16 mouse cellular contexts compared by ENCODE assay signal in genomic region chr19:46312566-46312965, GRCm38 (mm10). TPM values are rescaled to one million over a fixed set of nuclear protein-coding genes. Genes with fewer than 3 reads are reported as not detected.
DNase-seq lines count a peak whose midpoint lies in the region; ATAC-seq and TF ChIP-seq lines count a peak whose summit lies in the region.
"Had no signal": no experiment of that assay in that cellular context is flagged by ENCODE, and none has a peak within 500 bp of the region (broad histone marks: within the 10 kb centered on the region; RNA-seq: fewer than 3 reads in every experiment).

No protein-coding gene starts in this region.

- TF ChIP-seq POLR2A in thymus, adult 2 months (IDR thresholded peaks at IDR 0.05; ENCODE audit: control insufficient read depth, extremely low read depth, insufficient read depth, low read length, poor library complexity) = no peak

- DNase-seq in embryonic facial prominence, embryonic 10.5 days (ENCODE audit: low spot score) = no peak
- peak; percentile 4 for DNase-seq in layer of hippocampus, adult 11-12 months (ENCODE audit: low spot score)
- no peak for DNase-seq in layer of hippocampus, adult 9-10 months (ENCODE audit: low spot score)
- DNase-seq in thymus, adult 2 months = peak; percentile 1
- no peak for DNase-seq in thymus, postnatal 25 days
- DNase-seq in stomach, postnatal 0 days (ENCODE audit: low spot score) = peak; percentile 12
- DNase-seq: heart, postnatal 36 days; kidney, postnatal 14 days; layer of hippocampus, postnatal 36 days; left cerebral cortex, postnatal 4 days; lung, embryonic 14.5 days; right cerebral cortex, postnatal 25 days had no signal

- peaks cover 44% of the 10 kb centered on the region for H3K36me3 ChIP-seq in embryonic facial prominence, embryonic 13.5 days
- H3K36me3 ChIP-seq in embryonic facial prominence, embryonic 10.5 days (replicated peaks) = peaks cover 27% of the 10 kb centered on the region
- peaks cover 17% of the 10 kb centered on the region; the same call in 1 of the 2 replicates for H3K36me3 ChIP-seq in thymus, adult 2 months (ENCODE audit: control insufficient read depth, insufficient read depth, low read length)
- H3K36me3 ChIP-seq in stomach, postnatal 0 days (ENCODE audit: control insufficient read depth, insufficient read depth, low read length) = peaks cover 29% of the 10 kb centered on the region
- H3K36me3 ChIP-seq in intestine, embryonic 16.5 days (ENCODE audit: control insufficient read depth, insufficient read depth, low read length) = 0 out of 2 replicates have a peak, but pooled peaks cover 8% of the 10 kb centered on the region

- H3K4me2 ChIP-seq in embryonic facial prominence, embryonic 13.5 days = no peak overlapping the region
- H3K4me2 ChIP-seq in stomach, postnatal 0 days (replicated peaks; ENCODE audit: low read depth) = no peak overlapping the region
- no peak overlapping the region for H3K4me2 ChIP-seq in intestine, embryonic 16.5 days (ENCODE audit: low read depth, low read length)
- H3K4me2 ChIP-seq: heart, embryonic 11.5 days; lung, embryonic 14.5 days had no signal

- no peak for ATAC-seq in embryonic facial prominence, embryonic 13.5 days (ENCODE audit: insufficient number of reproducible peaks, insufficient read depth, low FRiP score, low TSS enrichment, low read depth)
- no peak for ATAC-seq in stomach, postnatal 0 days (ENCODE audit: low FRiP score, low TSS enrichment)
- no peak for ATAC-seq in intestine, embryonic 16.5 days
- ATAC-seq: inflammation-experienced regulatory T-cells, adult 6 months had no signal

- no peak for TF ChIP-seq EP300 in stomach, postnatal 0 days (optimal IDR thresholded peaks at IDR 0.05)

- H3K4me1 ChIP-seq in embryonic facial prominence, embryonic 13.5 days = peaks cover 28% of the 10 kb centered on the region
- peaks cover 33% of the 10 kb centered on the region for H3K4me1 ChIP-seq in embryonic facial prominence, embryonic 10.5 days
- H3K4me1 ChIP-seq in thymus, adult 2 months (replicated peaks; ENCODE audit: control insufficient read depth, insufficient read depth, low read length) = peaks cover 9% of the 10 kb centered on the region
- H3K4me1 ChIP-seq in stomach, postnatal 0 days (replicated peaks; ENCODE audit: control insufficient read depth, insufficient read depth) = peaks cover 6% of the 10 kb centered on the region; the same call in 1 of the 2 replicates
- peaks cover 20% of the 10 kb centered on the region for H3K4me1 ChIP-seq in intestine, embryonic 16.5 days (ENCODE audit: control insufficient read depth, insufficient read depth, low read length)

- no peak for TF ChIP-seq CTCF in thymus, adult 2 months (IDR thresholded peaks at IDR 0.05; ENCODE audit: borderline replicate concordance, control insufficient read depth, extremely low read depth, insufficient read depth, low read length, poor library complexity)
- TF ChIP-seq CTCF in stomach, postnatal 0 days (IDR thresholded peaks at IDR 0.05; ENCODE audit: low read depth) = no peak

- H3K27ac ChIP-seq in embryonic facial prominence, embryonic 13.5 days = no peak overlapping the region
- no peak overlapping the region for H3K27ac ChIP-seq in embryonic facial prominence, embryonic 10.5 days (replicated peaks)
- no peak overlapping the region for H3K27ac ChIP-seq in thymus, adult 2 months (ENCODE audit: control insufficient read depth, insufficient read depth, low read length)
- no peak overlapping the region for H3K27ac ChIP-seq in stomach, postnatal 0 days (replicated peaks)
- no peak overlapping the region for H3K27ac ChIP-seq in intestine, embryonic 16.5 days (ENCODE audit: low read length)

- peaks cover 77% of the 10 kb centered on the region for H3K27me3 ChIP-seq in embryonic facial prominence, embryonic 13.5 days
- peaks cover 98% of the 10 kb centered on the region for H3K27me3 ChIP-seq in embryonic facial prominence, embryonic 10.5 days (replicated peaks; ENCODE audit: low read depth, poor library complexity, severe bottlenecking)
- H3K27me3 ChIP-seq in thymus, adult 2 months (ENCODE audit: control insufficient read depth, insufficient read depth, low read length) = peaks cover 12% of the 10 kb centered on the region; the same call in 1 of the 2 replicates
- no peaks in the 10 kb centered on the region for H3K27me3 ChIP-seq in stomach, postnatal 0 days (ENCODE audit: control insufficient read depth, insufficient read depth, low read length)
- peaks cover 24% of the 10 kb centered on the region for H3K27me3 ChIP-seq in intestine, embryonic 16.5 days (replicated peaks; ENCODE audit: control insufficient read depth, insufficient read depth, low read length)

- WGBS in embryonic facial prominence, embryonic 13.5 days = 90% methylated on average over 21 of the region's 21 CpGs
- 92% methylated on average over 21 of the region's 21 CpGs for WGBS in embryonic facial prominence, embryonic 10.5 days
- 95% methylated on average over 21 of the region's 21 CpGs for WGBS in thymus, adult 2 months
- WGBS in stomach, postnatal 0 days = 81% methylated on average over 21 of the region's 21 CpGs
- 86% methylated on average over 21 of the region's 21 CpGs for WGBS in intestine, embryonic 16.5 days

- no peaks in the 10 kb centered on the region for H3K9me3 ChIP-seq in embryonic facial prominence, embryonic 13.5 days
- H3K9me3 ChIP-seq in embryonic facial prominence, embryonic 10.5 days = no peaks in the 10 kb centered on the region
- H3K9me3 ChIP-seq in stomach, postnatal 0 days (ENCODE audit: control insufficient read depth, low read length) = no peaks in the 10 kb centered on the region
- H3K9me3 ChIP-seq in intestine, embryonic 16.5 days (ENCODE audit: control insufficient read depth, low read length) = no peaks in the 10 kb centered on the region

- H3K9ac ChIP-seq in embryonic facial prominence, embryonic 13.5 days = 0 out of 2 replicates have a peak overlapping the region, but pooled peaks have one; percentile 21
- no peak overlapping the region for H3K9ac ChIP-seq in stomach, postnatal 0 days (ENCODE audit: low read length)
- H3K9ac ChIP-seq in intestine, embryonic 16.5 days (ENCODE audit: low read depth, low read length) = no peak overlapping the region
- H3K9ac ChIP-seq: lung, embryonic 14.5 days had no signal

- no peak overlapping the region for H3K4me3 ChIP-seq in embryonic facial prominence, embryonic 13.5 days
- no peak overlapping the region for H3K4me3 ChIP-seq in embryonic facial prominence, embryonic 10.5 days
- no peak overlapping the region for H3K4me3 ChIP-seq in thymus, adult 2 months (ENCODE audit: control insufficient read depth, insufficient read depth, low read length)
- no peak overlapping the region for H3K4me3 ChIP-seq in stomach, postnatal 0 days (ENCODE audit: low read depth, low read length)
- no peak overlapping the region for H3K4me3 ChIP-seq in intestine, embryonic 16.5 days (ENCODE audit: low read length)

RNA-seq across cellular contexts. Expression of gene Nfkb2, which starts 8.4 kb away (rescaled TPM):
- 9.0 and 9.5 TPM in 2 replicates for polyA plus RNA-seq in embryonic facial prominence, embryonic 13.5 days (2015; fragmentation: Nextera tagmentation; extraction: Ambion mirVana)
- 5.6 and 5.7 TPM in 2 replicates for polyA plus RNA-seq in embryonic facial prominence, embryonic 10.5 days (2016; fragmentation: Nextera tagmentation; extraction: Ambion mirVana)
- polyA plus RNA-seq in thymus, adult 2 months (2012; rRNA removed) = 107 and 122 TPM in 2 replicates
- polyA plus RNA-seq in stomach, postnatal 0 days (2015; fragmentation: Nextera tagmentation; extraction: Ambion mirVana) = 11.4 and 11.6 TPM in 2 replicates
- 9.1 and 9.8 TPM in 2 replicates for polyA plus RNA-seq in intestine, embryonic 16.5 days (2015; fragmentation: Nextera tagmentation; extraction: Ambion mirVana)

RNA-seq across cellular contexts. Expression of gene Psd, which starts 14.4 kb away (rescaled TPM):
- polyA plus RNA-seq in embryonic facial prominence, embryonic 13.5 days (2015; fragmentation: Nextera tagmentation; extraction: Ambion mirVana) = 5.0 and 6.0 TPM in 2 replicates
- polyA plus RNA-seq in embryonic facial prominence, embryonic 10.5 days (2016; fragmentation: Nextera tagmentation; extraction: Ambion mirVana) = 2.5 and 3.5 TPM in 2 replicates
- polyA plus RNA-seq in thymus, adult 2 months (2012; rRNA removed) = 1.5 and 1.6 TPM in 2 replicates
- polyA plus RNA-seq in stomach, postnatal 0 days (2015; fragmentation: Nextera tagmentation; extraction: Ambion mirVana) = 44.9 and 59.2 TPM in 2 replicates
- polyA plus RNA-seq in intestine, embryonic 16.5 days (2015; fragmentation: Nextera tagmentation; extraction: Ambion mirVana) = 13.2 and 13.6 TPM in 2 replicates

RNA-seq across cellular contexts. Expression of gene Fbxl15, which starts 15.4 kb away (rescaled TPM):
- 15.1 and 16.5 TPM in 2 replicates for polyA plus RNA-seq in embryonic facial prominence, embryonic 13.5 days (2015; fragmentation: Nextera tagmentation; extraction: Ambion mirVana)
- polyA plus RNA-seq in embryonic facial prominence, embryonic 10.5 days (2016; fragmentation: Nextera tagmentation; extraction: Ambion mirVana) = 17.1 and 17.2 TPM in 2 replicates
- polyA plus RNA-seq in thymus, adult 2 months (2012; rRNA removed) = 13.5 and 15.2 TPM in 2 replicates
- polyA plus RNA-seq in stomach, postnatal 0 days (2015; fragmentation: Nextera tagmentation; extraction: Ambion mirVana) = 13.2 and 14.8 TPM in 2 replicates
- 17.3 and 18.9 TPM in 2 replicates for polyA plus RNA-seq in intestine, embryonic 16.5 days (2015; fragmentation: Nextera tagmentation; extraction: Ambion mirVana)

RNA-seq across cellular contexts. Expression of gene Cuedc2, which starts 25.9 kb away (rescaled TPM):
- 177 and 188 TPM in 2 replicates for polyA plus RNA-seq in embryonic facial prominence, embryonic 13.5 days (2015; fragmentation: Nextera tagmentation; extraction: Ambion mirVana)
- polyA plus RNA-seq in embryonic facial prominence, embryonic 10.5 days (2016; fragmentation: Nextera tagmentation; extraction: Ambion mirVana) = 204 and 208 TPM in 2 replicates
- 85.4 and 105 TPM in 2 replicates for polyA plus RNA-seq in thymus, adult 2 months (2012; rRNA removed)
- 75.3 and 77.5 TPM in 2 replicates for polyA plus RNA-seq in stomach, postnatal 0 days (2015; fragmentation: Nextera tagmentation; extraction: Ambion mirVana)
- polyA plus RNA-seq in intestine, embryonic 16.5 days (2015; fragmentation: Nextera tagmentation; extraction: Ambion mirVana) = 127 and 132 TPM in 2 replicates

RNA-seq across cellular contexts. Expression of gene Mfsd13a, which starts 28.4 kb away (rescaled TPM):
- 3.3 and 4.3 TPM in 2 replicates for polyA plus RNA-seq in embryonic facial prominence, embryonic 13.5 days (2015; fragmentation: Nextera tagmentation; extraction: Ambion mirVana)
- 8.0 and 8.4 TPM in 2 replicates for polyA plus RNA-seq in embryonic facial prominence, embryonic 10.5 days (2016; fragmentation: Nextera tagmentation; extraction: Ambion mirVana)
- 16.8 and 20.6 TPM in 2 replicates for polyA plus RNA-seq in thymus, adult 2 months (2012; rRNA removed)
- 5.3 and 7.7 TPM in 2 replicates for polyA plus RNA-seq in stomach, postnatal 0 days (2015; fragmentation: Nextera tagmentation; extraction: Ambion mirVana)
- 16.2 and 16.3 TPM in 2 replicates for polyA plus RNA-seq in intestine, embryonic 16.5 days (2015; fragmentation: Nextera tagmentation; extraction: Ambion mirVana)

Comparison
In these comparisons a context has a peak if more than half of its experiments do, and no peak if none do; other contexts are left out.
1. DNase-seq: peak in layer of hippocampus, adult 11-12 months (single experiment), thymus, adult 2 months (single experiment) and stomach, postnatal 0 days (single experiment); none in embryonic facial prominence, embryonic 10.5 days (single experiment), layer of hippocampus, adult 9-10 months (single experiment) and thymus, postnatal 25 days (single experiment).